Mouse (Mus musculus) liver, adult 2 months (tissue): ENCODE data around the gene F2r.

ENCODE experiments used
- CTCF ChIP-seq: fragments of 200-500 bp; IDR thresholded peaks from 2 replicates; pipeline ENCODE4 v1.5.1; 2011; ENCODE audit warnings: low read depth, low read length, control low read depth
- POLR2A ChIP-seq: fragments of 200-500 bp; IDR thresholded peaks from 2 replicates; pipeline ENCODE4 v1.6.1; 2011; ENCODE audit warnings: low read length, control low read depth; ENCODE audit not compliant: insufficient read depth; ENCODE audit errors: extremely low read depth

DNA sequence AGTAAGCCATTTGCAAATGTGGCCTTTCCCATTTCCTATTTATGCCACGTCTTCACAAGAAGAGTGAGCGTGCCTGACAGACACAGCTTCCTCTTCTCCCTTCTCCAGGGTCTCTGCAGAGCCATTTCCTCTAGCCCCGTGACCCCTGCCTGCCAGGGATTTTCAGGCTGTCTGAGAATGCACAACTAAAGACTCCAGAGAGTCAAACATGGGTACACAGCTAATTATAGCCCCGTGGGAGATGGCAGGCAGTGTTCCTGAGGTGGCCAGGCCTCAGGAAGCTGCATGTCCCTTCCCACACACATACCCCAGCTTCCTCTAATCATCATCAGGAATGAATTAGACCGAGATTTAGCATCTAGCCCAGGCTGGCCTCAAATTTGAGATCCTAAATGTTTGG is 20.6 kb upstream of the F2r start:
- TF ChIP-seq POLR2A (no peak), CTCF (no peak)
